Mouse (Mus musculus) cerebellum, adult 9-10 months (tissue): ENCODE measurements around the gene Tac2.
"Not testable (repeated sequence)": the region's sequence is repeated elsewhere in the genome, so short reads cannot be mapped to it uniquely, and the experiment has no call there.

Experiments used
- DNase-seq: peaks from one replicate; pipeline ENCODE4 v3.0.0; 2022

Gene Tac2

DNA sequence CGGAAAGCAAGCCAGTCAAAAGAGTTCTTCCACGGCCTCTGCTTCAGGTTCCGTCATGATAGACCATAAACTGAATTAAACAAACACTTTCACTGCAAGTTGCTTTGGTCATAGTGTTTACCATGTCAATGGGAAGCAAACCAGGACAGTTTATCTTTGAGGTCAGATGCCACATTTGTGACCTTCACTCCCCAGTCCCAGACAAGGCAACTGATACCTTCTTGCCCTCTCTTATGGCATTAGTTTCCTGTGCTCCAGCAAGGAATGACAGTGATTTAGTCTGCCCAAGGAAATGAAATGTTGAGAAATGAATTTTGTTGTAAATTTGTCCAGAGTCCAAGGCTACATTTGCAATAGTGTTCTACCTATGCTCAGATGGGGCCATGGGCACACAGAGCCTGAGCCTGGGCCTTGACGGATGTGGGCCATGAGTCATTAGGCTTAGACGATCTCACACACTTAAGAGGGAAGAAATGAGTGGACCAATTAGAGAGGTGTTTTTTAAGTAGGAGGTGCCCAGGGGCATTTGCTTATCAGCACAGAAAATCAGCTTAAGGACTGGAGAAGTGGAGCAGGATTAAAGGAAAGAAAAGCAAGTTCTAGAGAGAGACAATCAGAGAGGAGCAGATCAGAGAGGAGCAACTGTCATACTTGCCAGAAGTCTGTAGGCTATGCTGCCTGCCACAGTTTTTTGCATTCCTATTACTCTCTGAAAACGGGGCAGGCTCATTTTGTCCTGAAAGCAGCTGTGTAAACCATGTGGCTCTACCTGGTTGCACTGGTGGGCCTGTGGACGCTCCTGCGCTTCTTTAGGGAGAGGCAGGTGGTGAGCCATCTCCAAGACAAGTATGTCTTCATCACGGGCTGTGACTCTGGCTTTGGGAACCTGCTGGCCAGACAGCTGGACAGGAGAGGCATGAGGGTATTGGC, 35.2 kb downstream of the Tac2 start, which contains the start of the genes Rdh1 and Rdh16f1:
Gene Rdh1 (plus strand): TSS at position 541 of the 930 bp plus-strand sequence.
Gene Rdh16f1 (plus strand): TSS at position 607 of the 930 bp plus-strand sequence.
- no peak for DNase-seq

- not testable (repeated sequence) for DNase-seq
These were observed 38.6 kb downstream of the Tac2 start for GRCm38 (mm10) chr10:127762926-127763325.

DNA sequence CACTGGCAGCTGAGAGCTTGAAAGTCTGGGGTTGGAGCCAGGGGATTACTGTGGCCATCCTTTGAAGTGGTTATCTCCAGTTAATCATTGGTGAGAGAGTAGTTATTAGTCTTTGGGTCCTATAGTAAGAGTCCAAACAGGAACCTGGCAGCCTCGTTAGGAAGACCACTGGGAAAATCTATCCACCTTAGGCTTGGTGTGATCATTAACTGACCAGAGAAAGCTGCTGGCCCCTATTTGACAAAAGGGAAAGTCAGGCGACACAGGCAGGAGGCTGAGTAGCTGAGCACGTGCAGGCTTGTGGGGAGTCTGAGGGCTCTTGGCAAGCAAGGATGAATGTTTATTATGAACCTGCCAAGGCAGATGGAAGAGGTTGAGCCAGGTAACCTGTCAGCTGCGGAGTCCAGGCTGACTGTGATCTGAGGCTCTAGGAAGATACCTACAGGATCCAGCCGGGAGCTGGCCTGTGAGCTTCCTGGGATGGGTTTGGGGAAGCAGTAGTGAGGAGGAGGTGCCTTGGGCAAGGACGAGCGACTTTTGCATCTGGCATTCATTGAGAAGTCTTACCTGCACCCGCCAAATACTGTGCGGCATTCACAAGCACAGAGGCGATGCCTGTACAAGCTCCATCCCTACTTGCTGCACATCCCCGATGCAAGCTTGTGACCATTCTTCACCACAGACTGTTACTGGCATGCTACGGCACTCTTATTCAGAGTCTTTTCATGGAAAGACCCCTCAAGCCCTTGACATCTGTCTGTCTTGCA, 39.8 kb downstream of the Tac2 start:
- peak; percentile 55 for DNase-seq

GRCm38 (mm10) chr10:127766564-127766963, 42.3 kb downstream of the Tac2 start:
- no peak for DNase-seq

DNA sequence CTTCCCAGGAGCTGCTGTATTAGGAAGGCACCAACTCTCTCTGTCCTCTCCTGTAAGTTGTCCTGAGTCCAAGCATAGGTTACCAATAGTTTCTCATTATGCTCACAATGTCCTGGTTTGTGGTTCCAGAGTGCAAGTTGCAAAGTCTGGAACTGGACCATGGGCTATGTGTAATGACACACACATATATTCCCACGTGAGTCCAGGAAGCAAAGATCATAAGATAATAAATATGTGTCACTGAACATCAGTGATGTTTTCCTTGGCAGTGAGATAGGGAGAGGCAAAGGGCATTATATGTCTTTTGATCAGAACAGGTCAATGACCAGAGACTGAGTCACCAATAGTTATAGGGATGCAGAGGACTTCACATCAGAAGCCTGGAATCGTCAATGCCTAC, 51.7 kb downstream of the Tac2 start, which contains the start of gene Rdh9:
Gene Rdh9 (plus strand): TSS at position 376 of the 400 bp plus-strand sequence.
- no peak for DNase-seq
